Mouse (Mus musculus) kidney, postnatal 0 days (tissue): ENCODE results near the gene Mup21. TPM values are rescaled to one million over a fixed set of nuclear protein-coding genes. Genes with fewer than 3 reads are reported as not detected.
"Not testable (repeated sequence)": the region's sequence is repeated elsewhere in the genome, so short reads cannot be mapped to it uniquely, and the experiment has no call there.

Experiments used
- ATAC-seq: fragments of 200-750 bp; cut with Nextera tagmentation; replicated peaks from 2 replicates; pipeline ENCODE4 v1.8.0; 2017; ENCODE audit warnings: low read depth, moderate number of reproducible peaks, moderate TSS enrichment, moderate library complexity; ENCODE audit not compliant: low FRiP score
- DNase-seq: peaks from one replicate; pipeline ENCODE4 v3.0.0-alpha.2; 2016; ENCODE audit warnings: low spot score
- H3K27ac ChIP-seq: fragments of 300-500 bp; sonication (generic); 2 replicates; pipeline ENCODE4 v1.5.1; 2014; ENCODE audit warnings: mild to moderate bottlenecking
- H3K27me3 ChIP-seq: fragments of 300-500 bp; sonication (generic); 2 replicates; pipeline ENCODE4 v1.6.1; 2014; ENCODE audit warnings: low read length, mixed read lengths; ENCODE audit not compliant: insufficient read depth
- H3K36me3 ChIP-seq: fragments of 300-500 bp; sonication (generic); 2 replicates; pipeline ENCODE4 v1.6.1; 2014; ENCODE audit warnings: low read length, mixed read lengths; ENCODE audit not compliant: insufficient read depth
- H3K4me1 ChIP-seq: fragments of 300-500 bp; sonication (generic); replicated peaks from 2 replicates; pipeline ENCODE4 v1.6.1; 2014; ENCODE audit warnings: antibody characterized with exemption, low read length, mixed read lengths; ENCODE audit not compliant: insufficient read depth
- H3K4me2 ChIP-seq: fragments of 300-500 bp; sonication (generic); 2 replicates; pipeline ENCODE4 v1.6.1; 2014; ENCODE audit warnings: mild to moderate bottlenecking, low read length, moderate library complexity, mixed read lengths
- H3K4me3 ChIP-seq: fragments of 300-500 bp; sonication (generic); replicated peaks from 2 replicates; pipeline ENCODE4 v1.5.1; 2014; ENCODE audit warnings: low read depth, low read length
- H3K9ac ChIP-seq: fragments of 300-500 bp; sonication (generic); 2 replicates; pipeline ENCODE4 v1.6.1; 2014; ENCODE audit warnings: low read depth, low read length
- H3K9me3 ChIP-seq: fragments of 300-500 bp; sonication (generic); replicated peaks from 2 replicates; pipeline ENCODE4 v1.6.1; 2016; ENCODE audit warnings: low read length, inconsistent platforms, mixed read lengths
- CTCF ChIP-seq: IDR thresholded peaks from 2 replicates; pipeline ENCODE4 v1.5.1; 2016; ENCODE audit warnings: antibody characterized with exemption, low read depth, mild to moderate bottlenecking, moderate library complexity
- WGBS: fragments of 180-500 bp; shearing (Covaris S2); extraction: QIAGEN DNeasy Blood & Tissue Kit; methylation state at CpG from one replicate; pipeline ENCODE4 v1.1.7; 2014; 5-methylcytosine and 5-hydroxymethylcytosine counted together
- polyA plus RNA-seq: library from polyadenylated mRNA; unstranded; fragments of >200 nt; fragmentation: Nextera tagmentation; extraction: Ambion mirVana; gene quantifications from 2 replicates; pipeline ENCODE4 v1.2.1, GENCODE M21; 2015

Mup21 gene
- polyA plus RNA-seq, 1 experiment from 2014 or later = not detected

GRCm38 (mm10) chr4:62133706-62134105, 17.0 kb downstream of the Mup21 start:
- ATAC-seq = no peak
- no peaks in the 10 kb centered on the region for H3K4me1 ChIP-seq
- H3K27me3 ChIP-seq = no peaks in the 10 kb centered on the region
- DNase-seq = no peak
- H3K9ac ChIP-seq = no peak overlapping the region
- no peak overlapping the region for H3K4me3 ChIP-seq
- H3K27ac ChIP-seq = no peak overlapping the region
- 73% methylated on average over 7 of the region's 7 CpGs for WGBS
- H3K9me3 ChIP-seq = no peaks in the 10 kb centered on the region
- no peaks in the 10 kb centered on the region for H3K36me3 ChIP-seq
- peak; percentile 37; the same call in 1 of the 2 replicates for TF ChIP-seq CTCF
- no peak overlapping the region for H3K4me2 ChIP-seq

- peak; percentile 7 for DNase-seq
- H3K27me3 ChIP-seq, H3K9ac ChIP-seq, H3K4me2 ChIP-seq, H3K9me3 ChIP-seq, H3K27ac ChIP-seq, H3K4me1 ChIP-seq, H3K4me3 ChIP-seq, ATAC-seq, H3K36me3 ChIP-seq: not testable (repeated sequence)
- 68% methylated on average over 2 of the region's 2 CpGs for WGBS
- TF ChIP-seq CTCF = peak; percentile 66
Measured at GRCm38 (mm10) chr4:62103366-62103765, 47.3 kb downstream of the Mup21 start.

Other genes starting within 250 kb of the Mup21 start
- gene Mup20, start 96.7 kb downstream of the Mup21 start, polyA plus RNA-seq = not detected in 2 replicates
- gene Mup3, start 63.5 kb downstream of the Mup21 start, polyA plus RNA-seq = not detected in 2 replicates
- gene Zfp37, start 80.2 kb upstream of the Mup21 start, polyA plus RNA-seq = 6.6 and 7.0 TPM in 2 replicates
- 18.1 and 19.3 TPM in 2 replicates for gene Slc31a2, start 111.7 kb upstream of the Mup21 start, polyA plus RNA-seq
- gene Fkbp15, start 209.7 kb upstream of the Mup21 start, polyA plus RNA-seq = 19.2 and 21.7 TPM in 2 replicates
- gene Slc31a1, start 209.9 kb upstream of the Mup21 start, polyA plus RNA-seq = 48.3 and 55.9 TPM in 2 replicates